Mouse (Mus musculus): ENCODE data around the gene Rangrf.
A peak's percentile ranks its signal among the peaks of the same experiment; 100 is the strongest.
"Not testable (repeated sequence)": the region's sequence is repeated elsewhere in the genome, so short reads cannot be mapped to it uniquely, and the experiment has no call there.

Gene Rangrf

GRCm38 (mm10) chr11:68946001-68946400 lies 29.0 kb downstream of the Rangrf start:
- no peak for DNase-seq (ENCODE audit: low read depth, low spot score)

- no peak for DNase-seq (ENCODE audit: low read depth, low spot score)
Measured at GRCm38 (mm10) chr11:68945245-68945644, 29.7 kb downstream of the Rangrf start.

GRCm38 (mm10) chr11:68942731-68943130 lies 32.3 kb downstream of the Rangrf start:
- no peak for DNase-seq (ENCODE audit: low read depth, low spot score)

GRCm38 (mm10) chr11:68940516-68940915 lies 34.5 kb downstream of the Rangrf start:
- no peak for DNase-seq (ENCODE audit: low read depth, low spot score)

GRCm38 (mm10) chr11:68939451-68940304 lies 35.3 kb downstream of the Rangrf start:
- DNase-seq (ENCODE audit: low read depth, low spot score) = peak; percentile 76

- DNase-seq (ENCODE audit: low read depth, low spot score) = not testable (repeated sequence)
Measured at GRCm38 (mm10) chr11:68936951-68937350, 38.0 kb downstream of the Rangrf start.

GRCm38 (mm10) chr11:68933885-68934507 lies 41.0 kb downstream of the Rangrf start:
- no peak for DNase-seq (ENCODE audit: low read depth, low spot score)

GRCm38 (mm10) chr11:68929947-68930346 lies 45.0 kb downstream of the Rangrf start:
- DNase-seq (ENCODE audit: low read depth, low spot score) = no peak

GRCm38 (mm10) chr11:68926981-68927380 lies 48.0 kb downstream of the Rangrf start, which contains the start of gene Odf4:
Odf4 (minus strand) TSS chr11:68927081.
- DNase-seq (ENCODE audit: low read depth, low spot score) = no peak

GRCm38 (mm10) chr11:68924749-68925148 lies 50.2 kb downstream of the Rangrf start:
- DNase-seq (ENCODE audit: low read depth, low spot score) = no peak

- DNase-seq (ENCODE audit: low read depth, low spot score) = no peak
Measured at GRCm38 (mm10) chr11:68923191-68923590, 51.8 kb downstream of the Rangrf start.

All from WW6 (cell line).